Mouse (Mus musculus): ENCODE measurements around the gene Hist2h2ac.

GRCm38 (mm10) chr3:96219191-96219641, 1.5 kb downstream of the Hist2h2ac start:
- TF ChIP-seq CTCF (IDR thresholded peaks at IDR 0.05; ENCODE audit: borderline replicate concordance, control insufficient read depth, extremely low read depth, insufficient read depth, low read length, poor library complexity): no peak
- no peak for TF ChIP-seq POLR2A (IDR thresholded peaks at IDR 0.05; ENCODE audit: control insufficient read depth, extremely low read depth, insufficient read depth, low read length, poor library complexity)

All from thymus, adult 2 months (tissue).